Mouse (Mus musculus) frontal cortex, postnatal 36 days (tissue): ENCODE results near the gene Nrxn3.

Experiments used
- DNase-seq, 2 experiments: peaks; one replicate each; pipeline ENCODE4 v3.0.0; 2022; ENCODE audit warnings: low spot score in 2 of 2

Gene Nrxn3

GRCm38 (mm10) chr12:89812550-89813207 is 1090.0 kb downstream of the Nrxn3 start:
- DNase-seq, result no peak

GRCm38 (mm10) chr12:89813294-89813693 is 1090.6 kb downstream of the Nrxn3 start:
- no peak for DNase-seq

GRCm38 (mm10) chr12:89813718-89814117 is 1091.0 kb downstream of the Nrxn3 start:
- DNase-seq, result no peak

- no peak for DNase-seq
These were observed 1091.9 kb downstream of the Nrxn3 start for GRCm38 (mm10) chr12:89814536-89814935.

- DNase-seq, result no peak
These were observed 1094.5 kb downstream of the Nrxn3 start for GRCm38 (mm10) chr12:89817072-89817773.

- no peak for DNase-seq
These were observed 1095.5 kb downstream of the Nrxn3 start for GRCm38 (mm10) chr12:89818200-89818599.

GRCm38 (mm10) chr12:89822141-89822540 is 1099.5 kb downstream of the Nrxn3 start:
- DNase-seq, result no peak

- DNase-seq, result no peak
These were observed 1107.3 kb downstream of the Nrxn3 start for GRCm38 (mm10) chr12:89829927-89830326.

- DNase-seq, result no peak
These were observed 1107.7 kb downstream of the Nrxn3 start for GRCm38 (mm10) chr12:89830350-89830749.

GRCm38 (mm10) chr12:89831300-89831699 is 1108.6 kb downstream of the Nrxn3 start:
- no peak for DNase-seq

GRCm38 (mm10) chr12:89836271-89836670 is 1113.6 kb downstream of the Nrxn3 start:
- DNase-seq, result no peak

- DNase-seq, result no peak
These were observed 1120.2 kb downstream of the Nrxn3 start for GRCm38 (mm10) chr12:89842861-89843260.

GRCm38 (mm10) chr12:89848116-89848515 is 1125.4 kb downstream of the Nrxn3 start:
- no peak for DNase-seq

GRCm38 (mm10) chr12:89854355-89854754 is 1131.7 kb downstream of the Nrxn3 start:
- no peak for DNase-seq

GRCm38 (mm10) chr12:89867124-89867523 is 1144.4 kb downstream of the Nrxn3 start:
- no peak for DNase-seq

- no peak for DNase-seq
These were observed 1160.1 kb downstream of the Nrxn3 start for GRCm38 (mm10) chr12:89882617-89883370.

GRCm38 (mm10) chr12:89884576-89884975 is 1161.9 kb downstream of the Nrxn3 start:
- DNase-seq, result no peak

GRCm38 (mm10) chr12:89888647-89889046 is 1166.0 kb downstream of the Nrxn3 start:
- no peak for DNase-seq

GRCm38 (mm10) chr12:89896901-89897300 is 1174.2 kb downstream of the Nrxn3 start:
- DNase-seq, result no peak

- no peak for DNase-seq
These were observed 1186.9 kb downstream of the Nrxn3 start for GRCm38 (mm10) chr12:89909578-89909977.

- DNase-seq, result no peak
These were observed 1195.6 kb downstream of the Nrxn3 start for GRCm38 (mm10) chr12:89918138-89918829.

- no peak for DNase-seq
These were observed 1209.7 kb downstream of the Nrxn3 start for GRCm38 (mm10) chr12:89932338-89932737.
